Mouse (Mus musculus) kidney, postnatal 36 days (tissue): ENCODE measurements at regions not wholly inside any gene's neighbourhood (a gene's known extent, or its start where the extent isn't known, plus 50 kb on each side); places are given as distances from the start of the nearest gene placed in this dataset.

Experiments used
- DNase-seq, 2 experiments: peaks; one replicate each; pipeline ENCODE4 v3.0.0; 2021 to 2022; ENCODE audit warnings: mixed read lengths in 2 of 2

GRCm38 (mm10) chr7:124455659-124456058 is 473.0 kb downstream of the Hs3st4 start:
- DNase-seq: no peak

- DNase-seq: no peak
These were observed 504.7 kb downstream of the Hs3st4 start for GRCm38 (mm10) chr7:124487326-124487725.

- peak; percentile 85 to 86 for DNase-seq
These were observed 508.6 kb downstream of the Hs3st4 start for GRCm38 (mm10) chr7:124491109-124491793.

GRCm38 (mm10) chr7:124491851-124492390 is 509.3 kb downstream of the Hs3st4 start:
- no peak for DNase-seq

GRCm38 (mm10) chr7:124500636-124501035 is 518.0 kb downstream of the Hs3st4 start:
- no peak for DNase-seq

GRCm38 (mm10) chr7:124502760-124503159 is 520.1 kb downstream of the Hs3st4 start:
- no peak for DNase-seq

GRCm38 (mm10) chr7:124549038-124549437 is 566.4 kb downstream of the Hs3st4 start:
- DNase-seq: peak; percentile 73 to 76

GRCm38 (mm10) chr7:124557213-124557612 is 574.5 kb downstream of the Hs3st4 start:
- DNase-seq: no peak

GRCm38 (mm10) chr7:124570804-124571203 is 588.1 kb downstream of the Hs3st4 start:
- DNase-seq: no peak

- no peak for DNase-seq
These were observed 591.0 kb downstream of the Hs3st4 start for GRCm38 (mm10) chr7:124573666-124574065.

- no peak for DNase-seq
These were observed 598.7 kb downstream of the Hs3st4 start for GRCm38 (mm10) chr7:124581342-124581741.

- no peak for DNase-seq
These were observed 602.6 kb downstream of the Hs3st4 start for GRCm38 (mm10) chr7:124585296-124585695.

GRCm38 (mm10) chr7:124591369-124591768 is 608.7 kb downstream of the Hs3st4 start:
- DNase-seq: no peak

GRCm38 (mm10) chr7:124593462-124593861 is 610.8 kb downstream of the Hs3st4 start:
- peak; percentile 7 to 41 for DNase-seq

GRCm38 (mm10) chr7:124600767-124601166 is 618.1 kb downstream of the Hs3st4 start:
- no peak for DNase-seq

- DNase-seq: peak in 1 of 2 experiments; percentile 26
These were observed 621.9 kb downstream of the Hs3st4 start for GRCm38 (mm10) chr7:124604581-124604980.

- no peak for DNase-seq
These were observed 623.3 kb downstream of the Hs3st4 start for GRCm38 (mm10) chr7:124605978-124606377.

- no peak for DNase-seq
These were observed 624.4 kb downstream of the Hs3st4 start for GRCm38 (mm10) chr7:124607061-124607460.

- DNase-seq: no peak
These were observed 627.8 kb downstream of the Hs3st4 start for GRCm38 (mm10) chr7:124610437-124610836.

- no peak for DNase-seq
These were observed 664.5 kb downstream of the Hs3st4 start for GRCm38 (mm10) chr7:124647131-124647530.

- no peak for DNase-seq
These were observed 684.7 kb downstream of the Hs3st4 start for GRCm38 (mm10) chr7:124667180-124667968.

GRCm38 (mm10) chr7:124668058-124668457 is 685.4 kb downstream of the Hs3st4 start:
- no peak for DNase-seq

- DNase-seq: no peak
These were observed 687.8 kb downstream of the Hs3st4 start for GRCm38 (mm10) chr7:124670477-124670876.

- no peak for DNase-seq
These were observed 688.4 kb downstream of the Hs3st4 start for GRCm38 (mm10) chr7:124671117-124671516.
